Mouse (Mus musculus): ENCODE data around the gene Hpf1. TPM values are rescaled to one million over a fixed set of nuclear protein-coding genes. Genes with fewer than 3 reads are reported as not detected.

Hpf1 gene
- polyA plus RNA-seq, 1 experiment from 2014 or later, result 99.7 TPM

- peak overlapping the region; percentile 42 for H3K27ac ChIP-seq
- H3K9me3 ChIP-seq, result no peaks in the 10 kb centered on the region
- H3K4me2 ChIP-seq, result no peak overlapping the region
- H3K4me1 ChIP-seq, result no peaks in the 10 kb centered on the region
- ATAC-seq (ENCODE audit: insufficient read depth, low FRiP score, low read depth), result peak; percentile 78
- H3K4me3 ChIP-seq (replicated peaks), result no peak overlapping the region
- WGBS, result 80% methylated on average over 7 of the region's 7 CpGs
- no peaks in the 10 kb centered on the region for H3K27me3 ChIP-seq (replicated peaks)
- no peaks in the 10 kb centered on the region for H3K36me3 ChIP-seq
- H3K9ac ChIP-seq, result no peak overlapping the region
These were observed 66.6 kb downstream of the Hpf1 start for GRCm38 (mm10) chr8:60956847-60957246.

Other genes with a start within 250 kb of the Hpf1 start
- gene Clcn3, start 92.9 kb downstream of the Hpf1 start, polyA plus RNA-seq (2015; fragmentation: Nextera tagmentation; extraction: Ambion mirVana), result 28.3 and 29.2 TPM in 2 replicates
- 17.2 and 17.8 TPM in 2 replicates for gene Nek1, start 102.8 kb downstream of the Hpf1 start, polyA plus RNA-seq (2015; fragmentation: Nextera tagmentation; extraction: Ambion mirVana)

Measured in stomach, embryonic 15.5 days (tissue).